Mouse (Mus musculus) kidney, adult 2 months (tissue): ENCODE measurements around the gene Trpm8.

ENCODE experiments used
- CTCF ChIP-seq: fragments of 200-500 bp; conservative IDR thresholded peaks from 2 replicates; pipeline ENCODE4 v1.5.1; 2011; ENCODE audit warnings: low read depth, mild to moderate bottlenecking, control low read depth, low read length, moderate library complexity, mixed read lengths; ENCODE audit not compliant: insufficient read depth, insufficient read length
- POLR2A ChIP-seq: fragments of 200-500 bp; IDR thresholded peaks from one replicate; pipeline ENCODE4 v1.6.1; 2011; ENCODE audit warnings: low read depth, low read length, control low read depth

DNA sequence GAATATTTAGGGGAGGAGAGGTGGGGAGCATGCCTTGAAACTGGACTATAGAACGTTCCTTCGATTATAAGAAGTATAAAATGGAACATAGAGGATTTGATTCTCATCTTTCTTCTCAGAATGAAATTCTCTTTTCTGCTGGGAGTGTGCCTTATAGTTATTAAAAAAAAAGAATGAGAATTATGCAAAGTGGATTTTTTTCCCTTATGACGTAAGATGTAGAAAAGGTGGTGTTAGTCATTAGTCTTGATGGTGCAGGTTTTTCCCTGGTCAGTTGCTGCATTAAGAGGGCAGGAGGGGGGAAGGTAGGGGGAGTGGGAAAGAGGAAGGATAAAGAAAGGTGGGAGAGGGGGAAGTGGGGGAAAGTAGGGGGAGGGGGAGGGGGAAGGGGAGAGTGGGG is 4.8 kb downstream of the Trpm8 start:
- TF ChIP-seq CTCF (no peak), POLR2A (no peak)
